Mouse (Mus musculus): ENCODE measurements around the gene Rundc3a.
"Not testable (repeated sequence)": the region's sequence is repeated elsewhere in the genome, so short reads cannot be mapped to it uniquely, and the experiment has no call there.

The Rundc3a gene

GRCm38 (mm10) chr11:102367504-102368280, 25.5 kb upstream of the Rundc3a start:
- no peak for DNase-seq (ENCODE audit: low read depth in 2 of 2, low spot score in 2 of 2)

DNA sequence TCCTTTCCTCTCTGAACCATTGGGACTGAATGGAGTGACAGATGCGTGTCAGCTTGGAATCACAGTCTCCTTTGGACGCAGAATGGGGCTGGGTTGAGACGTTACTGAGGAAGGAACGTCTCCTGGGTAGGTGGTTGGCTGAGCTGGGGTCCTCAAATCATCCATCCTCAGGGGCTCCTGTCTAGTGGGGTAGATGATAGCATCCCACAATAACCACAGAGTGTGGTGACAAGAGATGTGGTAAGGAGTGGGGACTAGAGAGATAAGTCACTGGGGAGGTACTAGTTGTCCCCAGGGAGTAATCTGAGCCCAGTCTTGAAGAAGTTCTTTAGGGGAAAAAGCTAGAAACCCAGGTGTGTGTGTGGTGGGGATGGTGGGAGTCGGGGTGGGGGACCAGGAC, 24.9 kb upstream of the Rundc3a start:
- no peak for DNase-seq (ENCODE audit: low read depth in 2 of 2, low spot score in 2 of 2)

DNA sequence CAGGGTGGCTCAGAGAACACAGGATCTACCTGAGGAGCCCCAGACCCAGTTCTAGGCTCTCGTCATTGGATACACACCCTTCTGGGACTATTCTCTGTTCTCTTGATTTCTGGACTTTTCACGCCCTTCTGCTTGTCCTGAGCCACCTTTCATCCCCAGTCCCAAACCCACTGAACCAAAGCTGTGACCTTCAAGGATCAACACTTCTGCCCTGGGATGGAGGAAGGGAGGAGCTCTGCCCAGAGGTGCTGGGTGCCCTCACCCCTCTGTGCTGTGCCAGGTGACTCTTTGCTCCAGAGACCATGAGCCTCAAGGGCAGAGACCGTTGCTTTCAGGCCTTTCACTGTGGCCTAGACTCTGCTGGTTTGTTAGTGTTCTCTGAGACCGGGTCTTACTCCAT, 23.9 kb upstream of the Rundc3a start:
- no peak for DNase-seq (ENCODE audit: low read depth in 2 of 2, low spot score in 2 of 2)

DNA sequence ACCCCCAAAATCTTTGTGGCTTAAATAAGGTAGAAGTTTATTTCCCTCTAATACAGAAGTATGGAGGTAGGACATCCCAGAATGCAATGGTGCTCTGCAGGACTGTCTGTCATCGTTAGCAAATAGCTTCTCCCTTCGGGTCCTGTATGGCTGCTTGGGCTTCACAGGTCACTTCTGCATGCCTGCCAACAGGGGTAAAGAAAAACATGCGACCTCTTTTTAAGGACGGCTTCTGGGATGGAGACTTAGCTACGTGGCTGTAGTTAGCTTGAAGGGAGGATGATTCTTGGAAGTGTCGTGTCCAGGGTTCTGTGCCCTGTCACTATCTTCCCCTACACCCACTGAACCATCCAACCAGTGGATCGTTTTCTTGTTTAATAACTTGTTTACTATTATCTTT, 22.9 kb upstream of the Rundc3a start:
- no peak for DNase-seq (ENCODE audit: low read depth in 2 of 2, low spot score in 2 of 2)

GRCm38 (mm10) chr11:102371926-102372685, 21.1 kb upstream of the Rundc3a start:
- no peak for DNase-seq (ENCODE audit: low read depth in 2 of 2, low spot score in 2 of 2)

- no peak for DNase-seq (ENCODE audit: low read depth in 2 of 2, low spot score in 2 of 2)
Observed at GRCm38 (mm10) chr11:102372936-102373335, 20.3 kb upstream of the Rundc3a start.

- DNase-seq (ENCODE audit: low read depth in 2 of 2, low spot score in 2 of 2), result no peak
Observed at GRCm38 (mm10) chr11:102373646-102374045, 19.6 kb upstream of the Rundc3a start.

DNA sequence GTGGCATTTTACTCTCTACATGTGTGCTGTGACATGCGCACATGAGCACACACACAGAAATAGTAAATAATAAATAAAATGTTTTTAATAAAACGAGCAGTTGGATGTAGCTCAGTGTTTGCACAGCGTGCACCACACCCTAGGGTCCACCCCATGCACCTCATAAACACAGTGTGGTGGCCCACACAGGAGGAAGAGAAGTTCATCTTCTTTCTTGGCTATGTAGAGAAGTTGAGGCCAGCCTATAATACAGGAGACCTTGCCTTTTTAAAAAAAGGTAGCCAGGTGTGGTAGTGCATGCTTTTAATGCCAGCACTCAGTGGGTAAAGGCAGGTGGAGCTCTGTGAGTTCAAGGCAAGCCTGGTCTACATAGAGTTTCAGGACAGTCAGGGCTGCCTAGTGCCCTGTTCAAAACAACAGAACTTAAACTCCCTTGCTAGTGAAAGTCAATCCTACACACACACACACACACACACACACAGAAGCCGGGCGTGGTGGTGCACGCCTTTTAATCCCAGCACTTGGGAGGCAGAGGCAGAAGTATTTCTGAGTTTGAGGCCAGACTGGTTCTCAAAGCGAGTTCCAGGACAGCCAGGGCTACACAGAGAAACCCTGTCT, 19.0 kb upstream of the Rundc3a start:
- no peak for DNase-seq (ENCODE audit: low read depth in 2 of 2, low spot score in 2 of 2)

- DNase-seq (ENCODE audit: low read depth in 2 of 2, low spot score in 2 of 2), result no peak
Observed at GRCm38 (mm10) chr11:102375196-102376173, 17.7 kb upstream of the Rundc3a start.

DNA sequence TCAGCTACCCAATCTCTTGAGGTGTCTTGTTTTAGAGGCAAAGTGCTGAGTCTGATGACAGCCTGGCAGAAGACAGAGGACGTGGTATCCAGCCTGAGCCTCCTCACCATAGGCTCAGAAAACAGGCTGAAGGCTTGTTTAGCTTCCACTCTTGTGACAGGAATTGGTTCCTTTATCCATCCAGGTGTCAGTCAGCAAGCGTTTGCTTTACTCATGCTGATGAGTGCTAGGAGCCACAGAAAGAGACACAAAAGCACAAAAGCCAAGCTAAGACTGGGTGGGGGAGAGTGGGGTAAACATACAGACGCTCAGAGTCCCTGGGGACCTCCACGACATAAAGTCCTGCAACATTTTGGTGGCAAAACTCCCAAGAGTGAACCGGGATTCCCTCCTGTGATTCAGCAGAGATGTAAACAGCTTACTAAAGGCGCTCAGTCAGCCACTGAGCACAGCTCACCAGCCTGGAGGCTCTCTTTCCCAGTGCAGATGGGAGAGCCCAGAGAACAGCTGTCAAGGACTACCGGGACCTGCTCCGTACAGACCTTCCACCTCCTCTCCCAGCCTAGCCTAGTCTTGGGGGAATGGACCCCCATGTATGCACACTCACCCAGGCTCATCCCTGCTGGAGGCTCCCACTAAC, 16.9 kb upstream of the Rundc3a start:
- no peak for DNase-seq (ENCODE audit: low read depth in 2 of 2, low spot score in 2 of 2)

DNA sequence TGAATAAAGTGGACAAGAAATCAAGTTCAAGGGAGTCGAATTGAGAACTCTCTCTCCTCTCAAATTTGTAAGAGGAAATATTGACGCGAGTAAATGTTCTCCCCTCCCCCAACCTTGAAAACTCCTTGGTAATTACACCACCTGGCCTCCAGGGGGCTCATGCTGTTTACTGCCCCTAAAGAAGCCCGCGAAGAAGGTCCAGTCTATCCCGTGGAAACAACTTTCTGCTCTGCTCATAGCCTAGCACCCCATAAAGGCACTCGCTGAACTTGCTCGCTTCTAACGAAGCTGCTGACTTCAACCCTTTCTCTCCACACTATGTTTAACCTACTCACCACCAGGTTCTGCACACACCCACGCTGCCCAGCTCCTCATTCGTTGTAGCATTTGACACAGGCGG, 16.0 kb upstream of the Rundc3a start:
- peak in 1 of 2 experiments; percentile 1 for DNase-seq (ENCODE audit: low read depth in 2 of 2, low spot score in 2 of 2)

DNA sequence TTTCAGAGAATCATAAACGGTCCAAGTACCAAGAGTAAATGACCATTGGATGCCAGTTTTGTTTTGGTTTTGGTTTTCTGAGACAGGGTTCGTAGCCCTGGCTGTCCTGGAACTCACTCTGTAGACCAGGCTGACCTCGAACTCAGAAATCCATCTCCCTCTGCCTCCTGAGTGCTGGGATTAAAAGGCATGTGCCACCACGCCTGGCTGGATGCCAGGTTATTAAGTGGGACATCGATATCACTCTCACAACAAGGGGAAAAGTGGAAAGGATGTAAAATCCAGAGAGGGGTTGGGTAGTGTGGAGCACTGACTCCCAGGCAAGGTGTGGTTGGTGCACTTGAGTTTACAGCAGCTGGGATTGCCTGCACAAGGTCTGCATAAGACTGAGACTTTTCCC, 13.1 kb upstream of the Rundc3a start:
- DNase-seq (ENCODE audit: low read depth in 2 of 2, low spot score in 2 of 2), result no peak

- DNase-seq (ENCODE audit: low read depth in 2 of 2, low spot score in 2 of 2), result no peak
Observed at GRCm38 (mm10) chr11:102381341-102382100, 11.7 kb upstream of the Rundc3a start.

DNA sequence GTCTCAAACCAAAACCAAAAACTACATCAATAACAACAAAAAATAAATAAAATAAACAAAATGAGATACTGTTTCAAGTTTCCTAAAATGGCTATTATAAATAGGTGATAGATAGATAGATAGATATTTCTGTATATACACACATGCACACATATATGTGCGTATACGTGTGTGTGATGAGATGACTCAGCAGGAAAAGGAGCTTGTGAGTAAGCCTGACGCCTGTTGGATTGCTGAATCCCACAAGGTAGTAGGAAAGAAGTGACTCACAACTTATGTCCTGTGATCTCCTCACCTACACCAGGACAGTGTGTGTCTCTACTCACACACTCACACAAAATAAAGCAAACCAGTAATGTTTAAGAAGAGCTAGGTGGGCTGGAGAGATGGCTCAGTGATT, 10.4 kb upstream of the Rundc3a start:
- no peak for DNase-seq (ENCODE audit: low read depth in 2 of 2, low spot score in 2 of 2)

- no peak for DNase-seq (ENCODE audit: low read depth in 2 of 2, low spot score in 2 of 2)
Observed at GRCm38 (mm10) chr11:102383365-102384136, 9.7 kb upstream of the Rundc3a start.

DNA sequence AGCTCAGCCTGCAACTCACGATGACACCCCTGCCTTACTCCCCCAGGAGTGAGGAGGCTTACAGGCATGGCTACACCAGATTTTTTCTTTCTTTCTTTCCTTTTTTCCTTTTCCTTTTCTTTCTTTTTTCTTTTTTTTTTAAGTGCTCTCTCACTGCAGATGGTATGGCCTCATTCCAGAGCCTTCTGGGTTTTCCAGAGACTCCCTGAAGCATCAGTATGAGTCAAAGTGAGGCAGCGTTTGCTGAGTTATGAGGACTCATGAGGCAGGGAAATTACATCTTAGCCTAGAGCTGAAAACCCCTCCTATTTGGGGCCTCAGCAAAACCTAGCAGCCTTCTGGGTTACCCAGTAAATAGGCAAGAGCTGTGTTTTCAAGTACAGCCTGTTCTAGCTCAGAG, 8.8 kb upstream of the Rundc3a start:
- no peak for DNase-seq (ENCODE audit: low read depth in 2 of 2, low spot score in 2 of 2)

DNA sequence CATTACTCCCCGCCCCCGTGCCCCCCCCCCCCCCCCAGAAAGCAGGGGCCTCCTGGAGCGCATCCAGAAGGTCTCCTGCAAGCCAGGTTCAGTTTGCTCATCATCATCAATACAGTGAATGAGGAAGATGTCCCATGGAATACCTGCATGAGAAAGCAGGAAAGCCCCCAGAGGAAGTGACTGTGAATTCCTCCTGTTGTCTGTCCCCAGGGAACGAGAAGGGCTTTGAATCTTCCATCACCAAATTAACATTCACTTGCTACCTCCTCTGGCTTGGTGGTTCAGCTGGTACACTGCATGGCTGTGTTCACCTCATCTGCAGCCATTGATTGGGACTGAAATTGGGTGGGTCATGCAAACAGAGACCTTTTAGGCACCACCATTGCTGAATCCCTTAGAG, 8.1 kb upstream of the Rundc3a start:
- no peak for DNase-seq (ENCODE audit: low read depth in 2 of 2, low spot score in 2 of 2)

DNA sequence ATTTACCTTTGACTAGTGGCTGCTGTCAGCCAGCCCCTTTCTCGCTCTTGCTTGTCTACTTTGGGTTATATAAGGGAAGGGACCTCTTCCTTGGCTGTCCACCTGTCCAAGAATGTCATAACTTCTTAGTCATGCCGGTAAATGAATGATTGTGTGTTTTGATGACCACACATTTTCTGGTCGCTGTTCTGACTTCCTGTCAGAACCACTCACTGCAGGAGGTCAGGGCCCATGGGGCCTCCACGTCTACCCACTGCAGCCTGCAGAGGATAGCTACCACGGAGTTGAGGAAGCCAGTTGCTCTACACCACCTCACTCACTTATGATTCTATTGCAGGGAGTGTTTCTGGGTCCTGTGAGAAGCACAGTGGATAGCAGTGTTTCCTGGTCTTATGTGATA, 7.1 kb upstream of the Rundc3a start:
- DNase-seq (ENCODE audit: low read depth in 2 of 2, low spot score in 2 of 2), result no peak

GRCm38 (mm10) chr11:102389436-102389835, 3.8 kb upstream of the Rundc3a start:
- DNase-seq (ENCODE audit: low read depth in 2 of 2, low spot score in 2 of 2), result not testable (repeated sequence)

Data from CD8-positive naive resting alpha-beta T cell, adult 2 months (primary cell).